Mouse (Mus musculus) hindbrain, embryonic 16.5 days (tissue): Measurements from ENCODE around the gene Gdap1l1. TPM values are rescaled to one million over a fixed set of nuclear protein-coding genes. Genes with fewer than 3 reads are reported as not detected.
"Not testable (repeated sequence)": the region's sequence is repeated elsewhere in the genome, so short reads cannot be mapped to it uniquely, and the experiment has no call there.

ENCODE experiments used
- ATAC-seq: fragments of 200-750 bp; cut with Nextera tagmentation; 2 replicates; pipeline ENCODE4 v1.8.0; 2017; ENCODE audit warnings: moderate TSS enrichment, moderate library complexity
- H3K27ac ChIP-seq: fragments of 300-500 bp; sonication (generic); 2 replicates; pipeline ENCODE4 v1.5.1; 2014; ENCODE audit warnings: low read depth, mild to moderate bottlenecking, control low read depth, low read length, moderate library complexity
- H3K27me3 ChIP-seq: fragments of 300-500 bp; sonication (generic); replicated peaks from 2 replicates; pipeline ENCODE4 v1.6.1; 2014; ENCODE audit warnings: low read length; ENCODE audit not compliant: control insufficient read depth, insufficient read depth
- H3K36me3 ChIP-seq: fragments of 300-500 bp; sonication (generic); 2 replicates; pipeline ENCODE4 v1.6.1; 2014; ENCODE audit warnings: mild to moderate bottlenecking, low read length, moderate library complexity, mixed read lengths; ENCODE audit not compliant: control insufficient read depth, insufficient read depth
- H3K4me1 ChIP-seq: fragments of 300-500 bp; sonication (generic); 2 replicates; pipeline ENCODE4 v1.6.1; 2014; ENCODE audit warnings: low read depth, low read length; ENCODE audit not compliant: control insufficient read depth, insufficient read depth
- H3K4me2 ChIP-seq: fragments of 300-500 bp; sonication (generic); 2 replicates; pipeline ENCODE4 v1.6.1; 2014; ENCODE audit warnings: mild to moderate bottlenecking, low read length, control low read depth, moderate library complexity
- H3K4me3 ChIP-seq: fragments of 300-500 bp; sonication (generic); 2 replicates; pipeline ENCODE4 v1.5.1; 2014; ENCODE audit warnings: mild to moderate bottlenecking, low read length, control low read depth, moderate library complexity
- H3K9ac ChIP-seq: fragments of 300-500 bp; sonication (generic); 2 replicates; pipeline ENCODE4 v1.6.1; 2014; ENCODE audit warnings: low read depth, mild to moderate bottlenecking, control low read depth, low read length, moderate library complexity
- H3K9me3 ChIP-seq: fragments of 300-500 bp; sonication (generic); 2 replicates; pipeline ENCODE4 v1.6.1; 2014; ENCODE audit warnings: mild to moderate bottlenecking, low read length, moderate library complexity; ENCODE audit not compliant: control insufficient read depth
- WGBS: fragments of 180-500 bp; shearing (Covaris S2); extraction: QIAGEN DNeasy Blood & Tissue Kit; methylation state at CpG from one replicate; pipeline ENCODE4 v1.1.7; 2014; 5-methylcytosine and 5-hydroxymethylcytosine counted together
- polyA plus RNA-seq: library from polyadenylated mRNA; unstranded; fragments of >200 nt; fragmentation: Nextera tagmentation; extraction: Ambion mirVana; gene quantifications from 2 replicates; pipeline ENCODE4 v1.2.1, GENCODE M21; 2015

The Gdap1l1 gene
- polyA plus RNA-seq, 1 experiment from 2014 or later = 147 TPM

DNA sequence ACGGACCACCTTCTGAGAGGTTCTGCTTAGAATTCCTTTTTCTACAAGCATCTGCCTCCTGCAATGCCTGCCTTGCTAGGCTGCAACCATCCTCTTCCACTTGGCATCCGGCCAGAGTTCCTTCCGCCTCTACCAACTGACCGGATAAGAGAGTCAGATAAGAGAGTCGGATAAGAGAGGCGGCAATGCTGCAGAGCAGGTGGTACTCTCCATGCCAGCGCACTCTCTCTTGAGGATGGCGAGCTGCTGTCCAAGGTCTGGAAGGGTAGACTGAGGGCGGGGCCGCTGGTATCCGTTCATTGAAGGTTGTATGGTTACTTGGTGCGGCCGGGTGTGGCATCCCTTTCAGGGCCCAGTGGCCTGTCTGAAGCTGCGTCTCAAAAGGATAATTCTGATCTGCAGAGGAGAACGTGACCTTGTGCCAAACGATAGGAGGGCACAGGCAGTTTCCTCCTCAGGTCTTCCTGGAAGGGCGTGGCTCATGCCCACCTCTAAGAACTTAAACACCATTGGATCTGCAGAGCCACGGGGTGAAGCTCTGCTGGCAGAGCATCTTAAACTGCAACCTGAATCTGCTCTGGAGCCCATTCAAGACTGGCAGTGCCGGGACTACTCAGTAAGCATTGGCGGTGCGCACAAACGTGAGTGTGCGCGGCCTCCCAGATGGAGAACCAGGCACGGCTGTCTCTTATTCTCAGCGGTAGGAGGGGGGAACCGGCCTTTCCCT lies 20.4 kb downstream of the Gdap1l1 start:
- Histone ChIP-seq H3K27me3 (no peaks in the 10 kb centered on the region), H3K9me3 (no peaks in the 10 kb centered on the region), H3K27ac (peak overlapping the region; percentile 58), H3K4me3 (no peak overlapping the region; the same call in 1 of the 2 replicates), H3K9ac (peak overlapping the region; percentile 38; the same call in 1 of the 2 replicates), H3K36me3 (peaks cover 14% of the 10 kb centered on the region), H3K4me1 (peaks cover 7% of the 10 kb centered on the region; the same call in 1 of the 2 replicates), H3K4me2 (peak overlapping the region; percentile 35)
- WGBS = 53% methylated on average over 27 of the region's 27 CpGs
- ATAC-seq = 0 out of 2 replicates have a peak, but pooled peaks have one; percentile 5

DNA sequence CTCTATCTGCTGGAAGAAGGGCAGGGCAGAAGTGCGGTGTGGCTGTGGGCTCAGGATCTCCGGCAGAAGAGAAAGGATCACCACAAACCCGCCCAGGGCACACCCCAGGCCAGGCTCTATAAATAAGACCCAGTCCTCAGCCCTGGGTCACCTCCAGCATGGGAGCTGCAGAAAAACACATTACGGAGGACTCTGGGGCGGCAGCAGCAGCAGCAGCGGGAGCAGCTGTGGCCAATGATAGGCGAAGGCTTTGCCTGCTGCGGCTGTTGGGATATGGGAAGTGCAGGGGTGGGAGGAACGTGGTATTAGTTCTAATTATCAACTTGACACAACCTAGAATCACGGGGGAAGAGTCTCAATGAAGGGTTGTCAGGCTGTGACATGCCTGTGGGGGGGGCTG lies 21.1 kb downstream of the Gdap1l1 start:
- Histone ChIP-seq H3K27me3 (no peaks in the 10 kb centered on the region), H3K9me3 (no peaks in the 10 kb centered on the region), H3K4me2 (peak overlapping the region; percentile 35), H3K4me1 (peaks cover 7% of the 10 kb centered on the region; the same call in 1 of the 2 replicates), H3K27ac (peak overlapping the region; percentile 58), H3K9ac (peak overlapping the region; percentile 38), H3K4me3 (peak overlapping the region; percentile 6; the same call in 1 of the 2 replicates), H3K36me3 (peaks cover 7% of the 10 kb centered on the region)
- ATAC-seq = peak; percentile 47
- 37% methylated on average over 10 of the region's 10 CpGs for WGBS

DNA sequence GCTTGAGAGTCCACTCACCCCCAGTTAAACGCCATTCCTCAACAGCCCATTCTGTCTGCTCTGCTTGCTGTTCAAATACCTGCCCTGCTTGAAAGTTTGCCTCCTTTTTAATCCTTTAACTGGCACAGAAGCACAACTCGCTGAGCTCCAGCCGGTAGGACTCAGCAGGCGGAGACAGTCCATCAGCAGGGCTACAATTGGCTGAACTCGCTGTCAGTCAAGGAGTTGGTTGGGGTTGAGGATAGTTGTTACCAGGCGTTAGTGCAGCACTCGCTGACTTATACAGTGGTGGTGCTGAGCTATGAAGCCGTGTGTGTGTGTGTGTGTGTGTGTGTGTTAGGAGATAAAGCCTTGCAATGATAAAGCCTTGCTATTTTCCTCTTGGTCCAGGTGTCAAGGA lies 22.3 kb downstream of the Gdap1l1 start:
- no peak overlapping the region for H3K4me3 ChIP-seq
- H3K9ac ChIP-seq = no peak overlapping the region
- no peaks in the 10 kb centered on the region for H3K27me3 ChIP-seq
- H3K4me1 ChIP-seq = peaks cover 7% of the 10 kb centered on the region; the same call in 1 of the 2 replicates
- 91% methylated on average over 8 of the region's 8 CpGs for WGBS
- no peak overlapping the region for H3K4me2 ChIP-seq
- H3K36me3 ChIP-seq = peaks cover under 1% of the 10 kb centered on the region; the same call in 1 of the 2 replicates
- no peak overlapping the region for H3K27ac ChIP-seq
- no peak for ATAC-seq
- H3K9me3 ChIP-seq = no peaks in the 10 kb centered on the region

DNA sequence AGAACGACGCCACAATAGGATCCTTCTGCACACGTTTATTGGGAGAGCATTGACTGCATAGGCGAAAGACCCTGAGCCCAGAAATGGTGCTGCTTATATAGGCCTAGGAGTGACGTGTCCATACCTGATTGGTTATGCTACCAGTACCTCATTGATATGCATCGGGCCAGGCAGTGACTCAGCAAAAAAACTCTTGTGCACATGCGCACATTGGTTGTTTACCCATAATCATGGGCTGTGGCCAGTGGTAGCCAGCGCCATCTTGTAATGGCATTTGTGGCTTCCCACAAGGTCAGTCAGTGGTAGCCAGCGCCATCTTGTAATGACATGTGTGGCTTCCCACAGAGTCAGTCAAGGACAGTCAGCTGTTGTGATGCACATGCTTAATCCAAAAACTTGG lies 23.0 kb downstream of the Gdap1l1 start:
- H3K4me2 ChIP-seq, H3K27me3 ChIP-seq, ATAC-seq, H3K27ac ChIP-seq, H3K4me1 ChIP-seq, H3K4me3 ChIP-seq, H3K9ac ChIP-seq, H3K9me3 ChIP-seq, H3K36me3 ChIP-seq: not testable (repeated sequence)
- 91% methylated on average over 8 of the region's 9 CpGs for WGBS

DNA sequence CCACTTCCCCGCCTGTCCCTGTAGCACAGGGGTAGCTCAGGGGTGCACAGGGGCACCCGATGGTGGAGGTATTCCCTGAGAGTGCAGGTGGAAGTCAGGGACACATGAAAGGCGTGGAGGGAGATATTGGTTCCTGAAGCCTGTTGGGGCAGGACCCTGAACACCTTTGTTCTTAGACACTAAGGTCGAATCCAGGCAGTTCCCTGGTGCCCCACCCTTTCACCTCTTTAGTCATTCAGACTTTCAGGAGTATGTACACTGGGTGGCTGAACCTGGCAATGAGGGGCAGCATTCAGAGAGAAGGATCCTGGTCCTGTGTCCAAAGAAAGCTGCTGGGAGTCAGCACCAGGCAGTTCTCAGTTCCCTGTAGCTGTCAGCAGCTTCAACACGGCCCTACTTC lies 24.1 kb downstream of the Gdap1l1 start:
- no peaks in the 10 kb centered on the region for H3K27me3 ChIP-seq
- ATAC-seq = no peak
- H3K36me3 ChIP-seq = peaks cover 8% of the 10 kb centered on the region
- H3K4me1 ChIP-seq = peaks cover 7% of the 10 kb centered on the region; the same call in 1 of the 2 replicates
- H3K4me2 ChIP-seq = no peak overlapping the region
- 82% methylated on average over 5 of the region's 5 CpGs for WGBS
- H3K27ac ChIP-seq = no peak overlapping the region
- no peak overlapping the region for H3K9ac ChIP-seq
- no peaks in the 10 kb centered on the region for H3K9me3 ChIP-seq
- no peak overlapping the region for H3K4me3 ChIP-seq

DNA sequence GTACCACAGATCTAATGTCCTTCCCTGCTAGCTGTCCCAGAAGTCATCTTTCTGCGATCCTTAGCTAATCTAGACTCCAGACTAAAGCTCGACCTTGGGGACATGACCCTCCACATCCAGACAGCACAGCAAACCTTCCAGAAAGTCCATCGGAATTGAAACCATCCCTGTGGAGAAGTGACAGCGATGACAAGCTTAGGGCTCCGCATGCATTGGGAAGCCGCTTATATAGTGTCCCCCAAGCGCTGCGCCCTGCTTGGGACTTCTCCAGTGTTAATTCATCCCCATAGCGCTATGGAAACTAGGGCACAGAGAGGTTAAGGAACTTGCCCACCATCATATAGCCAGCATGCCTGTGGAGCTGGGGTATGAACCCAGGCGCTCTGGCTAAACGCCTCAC lies 24.5 kb downstream of the Gdap1l1 start:
- Histone ChIP-seq H3K4me1 (peaks cover 7% of the 10 kb centered on the region; the same call in 1 of the 2 replicates), H3K4me3 (no peak overlapping the region), H3K27me3 (no peaks in the 10 kb centered on the region), H3K9ac (no peak overlapping the region), H3K9me3 (no peaks in the 10 kb centered on the region), H3K36me3 (peaks cover 11% of the 10 kb centered on the region), H3K27ac (no peak overlapping the region), H3K4me2 (no peak overlapping the region)
- WGBS = 80% methylated on average over 11 of the region's 11 CpGs
- ATAC-seq = no peak

DNA sequence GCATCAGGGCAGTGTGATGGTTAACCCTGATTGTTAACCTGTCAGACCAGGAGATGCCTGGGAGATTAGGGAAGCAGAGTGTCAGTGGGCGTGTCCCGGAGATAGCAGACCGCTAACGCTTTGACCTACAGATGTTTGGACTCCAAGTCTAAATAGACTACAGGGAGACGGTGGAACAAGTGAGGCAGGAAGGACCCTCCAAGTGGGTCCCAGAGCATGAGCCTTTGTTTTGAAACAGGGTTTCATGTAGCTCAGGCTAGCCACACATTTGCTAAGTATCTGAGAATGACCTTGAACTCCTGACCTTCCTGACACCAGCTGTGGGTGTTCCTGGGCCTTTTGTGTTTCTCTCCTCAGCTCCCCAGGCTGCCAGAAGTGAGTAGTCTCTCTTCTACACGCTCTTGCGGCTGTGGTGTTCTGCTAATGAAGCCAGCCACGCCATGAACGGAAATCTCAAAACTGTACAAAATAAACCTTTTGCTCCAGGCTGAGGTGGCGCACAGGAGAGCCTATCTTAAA lies 25.0 kb downstream of the Gdap1l1 start:
- no peak for ATAC-seq
- H3K9me3 ChIP-seq = no peaks in the 10 kb centered on the region
- H3K4me1 ChIP-seq = peaks cover 7% of the 10 kb centered on the region; the same call in 1 of the 2 replicates
- H3K27me3 ChIP-seq = no peaks in the 10 kb centered on the region
- H3K36me3 ChIP-seq = peaks cover 16% of the 10 kb centered on the region
- 73% methylated on average over 10 of the region's 10 CpGs for WGBS
- H3K9ac ChIP-seq = no peak overlapping the region
- H3K27ac ChIP-seq = no peak overlapping the region
- H3K4me2 ChIP-seq = no peak overlapping the region
- no peak overlapping the region for H3K4me3 ChIP-seq

GRCm38 (mm10) chr2:163463998-163464397 lies 25.7 kb downstream of the Gdap1l1 start:
- Histone ChIP-seq H3K4me1 (peaks cover 4% of the 10 kb centered on the region; the same call in 1 of the 2 replicates), H3K27me3 (no peaks in the 10 kb centered on the region), H3K9ac (no peak overlapping the region), H3K4me2 (no peak overlapping the region), H3K9me3 (no peaks in the 10 kb centered on the region), H3K4me3 (no peak overlapping the region), H3K36me3 (peaks cover 17% of the 10 kb centered on the region), H3K27ac (no peak overlapping the region)
- 74% methylated on average over 4 of the region's 4 CpGs for WGBS
- ATAC-seq = no peak

GRCm38 (mm10) chr2:163464562-163464961 lies 26.3 kb downstream of the Gdap1l1 start:
- no peak for ATAC-seq
- peaks cover 20% of the 10 kb centered on the region for H3K36me3 ChIP-seq
- no peaks in the 10 kb centered on the region for H3K9me3 ChIP-seq
- H3K4me1 ChIP-seq = no peaks in the 10 kb centered on the region
- H3K4me3 ChIP-seq = no peak overlapping the region
- 73% methylated on average over 6 of the region's 6 CpGs for WGBS
- no peak overlapping the region for H3K9ac ChIP-seq
- no peak overlapping the region for H3K4me2 ChIP-seq
- no peaks in the 10 kb centered on the region for H3K27me3 ChIP-seq
- H3K27ac ChIP-seq = no peak overlapping the region
